Mouse (Mus musculus) intestine, embryonic 16.5 days (tissue): ENCODE results near the gene Man1a2. TPM values are rescaled to one million over a fixed set of nuclear protein-coding genes. Genes with fewer than 3 reads are reported as not detected.

Experiments
- ATAC-seq: fragments of 200-750 bp; cut with Nextera tagmentation; 2 replicates; pipeline ENCODE4 v1.8.0; 2017; ENCODE audit warnings: moderate TSS enrichment, moderate library complexity
- H3K27ac ChIP-seq: fragments of 300-500 bp; sonication (generic); 2 replicates; pipeline ENCODE4 v1.5.1; 2014; ENCODE audit warnings: mild to moderate bottlenecking, low read length
- H3K27me3 ChIP-seq: fragments of 300-500 bp; sonication (generic); replicated peaks from 2 replicates; pipeline ENCODE4 v1.6.1; 2014; ENCODE audit warnings: low read length, control low read depth, mixed read lengths; ENCODE audit not compliant: control insufficient read depth, insufficient read depth
- H3K36me3 ChIP-seq: fragments of 300-500 bp; sonication (generic); 2 replicates; pipeline ENCODE4 v1.6.1; 2014; ENCODE audit warnings: low read length, control low read depth; ENCODE audit not compliant: control insufficient read depth, insufficient read depth
- H3K4me1 ChIP-seq: fragments of 300-500 bp; sonication (generic); 2 replicates; pipeline ENCODE4 v1.6.1; 2014; ENCODE audit warnings: low read length, control low read depth, mixed read lengths; ENCODE audit not compliant: control insufficient read depth, insufficient read depth
- H3K4me2 ChIP-seq: fragments of 300-500 bp; sonication (generic); 2 replicates; pipeline ENCODE4 v1.6.1; 2014; ENCODE audit warnings: low read depth, low read length, control low read depth
- H3K4me3 ChIP-seq: fragments of 300-500 bp; sonication (generic); 2 replicates; pipeline ENCODE4 v1.5.1; 2014; ENCODE audit warnings: mild to moderate bottlenecking, low read length
- H3K9ac ChIP-seq: fragments of 300-500 bp; sonication (generic); 2 replicates; pipeline ENCODE4 v1.6.1; 2014; ENCODE audit warnings: low read depth, low read length
- H3K9me3 ChIP-seq: fragments of 300-500 bp; sonication (generic); 2 replicates; pipeline ENCODE4 v1.6.1; 2016; ENCODE audit warnings: low read length, control low read depth; ENCODE audit not compliant: control insufficient read depth
- WGBS: fragments of 180-500 bp; shearing (Covaris S2); extraction: QIAGEN DNeasy Blood & Tissue Kit; methylation state at CpG from one replicate; pipeline ENCODE4 v1.1.7; 2014; 5-methylcytosine and 5-hydroxymethylcytosine counted together
- polyA plus RNA-seq: library from polyadenylated mRNA; unstranded; fragments of >200 nt; fragmentation: Nextera tagmentation; extraction: Ambion mirVana; gene quantifications from 2 replicates; pipeline ENCODE4 v1.2.1, GENCODE M21; 2015

Man1a2 gene
- polyA plus RNA-seq, 1 experiment from 2014 or later: 54.0 TPM

- no peak for ATAC-seq
- Histone ChIP-seq H3K9ac (no peak overlapping the region), H3K4me3 (no peak overlapping the region), H3K4me2 (0 out of 2 replicates have a peak overlapping the region, but pooled peaks have one; percentile 82), H3K36me3 (no peaks in the 10 kb centered on the region), H3K27me3 (no peaks in the 10 kb centered on the region), H3K27ac (no peak overlapping the region), H3K4me1 (peaks cover 6% of the 10 kb centered on the region), H3K9me3 (no peaks in the 10 kb centered on the region)
- WGBS: 86% methylated on average over 8 of the region's 8 CpGs
Observed at GRCm38 (mm10) chr3:100686756-100687155, 1.5 kb upstream of the Man1a2 start.

- H3K9me3 ChIP-seq: no peaks in the 10 kb centered on the region
- no peaks in the 10 kb centered on the region for H3K36me3 ChIP-seq
- H3K27ac ChIP-seq: peak overlapping the region; percentile 95
- ATAC-seq: peak; percentile 87
- H3K4me2 ChIP-seq: peak overlapping the region; percentile 82
- under 1% methylated on average over 62 of the region's 77 CpGs for WGBS
- peaks cover 11% of the 10 kb centered on the region for H3K4me1 ChIP-seq
- no peaks in the 10 kb centered on the region for H3K27me3 ChIP-seq
- peak overlapping the region; percentile 88 for H3K4me3 ChIP-seq
- H3K9ac ChIP-seq: peak overlapping the region; percentile 93
Observed at GRCm38 (mm10) chr3:100685763-100686370, 564 bp upstream of the Man1a2 start.

GRCm38 (mm10) chr3:100684234-100684975 lies 898 bp downstream of the Man1a2 start:
- Histone ChIP-seq H3K4me1 (peaks cover 11% of the 10 kb centered on the region), H3K27me3 (no peaks in the 10 kb centered on the region), H3K9ac (peak overlapping the region; percentile 93), H3K36me3 (no peaks in the 10 kb centered on the region), H3K9me3 (no peaks in the 10 kb centered on the region), H3K4me3 (peak overlapping the region; percentile 88), H3K4me2 (peak overlapping the region; percentile 82), H3K27ac (peak overlapping the region; percentile 95)
- peak; percentile 8; the same call in 1 of the 2 replicates for ATAC-seq
- under 1% methylated on average over 25 of the region's 25 CpGs for WGBS

- Histone ChIP-seq H3K36me3 (no peaks in the 10 kb centered on the region), H3K4me2 (peak overlapping the region; percentile 71), H3K4me1 (peaks cover 11% of the 10 kb centered on the region), H3K9me3 (no peaks in the 10 kb centered on the region), H3K27ac (no peak overlapping the region), H3K27me3 (no peaks in the 10 kb centered on the region), H3K4me3 (peak overlapping the region; percentile 45), H3K9ac (peak overlapping the region; percentile 53)
- 14% methylated on average over 3 of the region's 3 CpGs for WGBS
- no peak for ATAC-seq
Observed at GRCm38 (mm10) chr3:100682841-100683240, 2.5 kb downstream of the Man1a2 start.

GRCm38 (mm10) chr3:100682281-100682680 lies 3.0 kb downstream of the Man1a2 start:
- Histone ChIP-seq H3K36me3 (no peaks in the 10 kb centered on the region), H3K4me2 (peak overlapping the region; percentile 71), H3K4me1 (peaks cover 11% of the 10 kb centered on the region), H3K27ac (no peak overlapping the region), H3K27me3 (no peaks in the 10 kb centered on the region), H3K9me3 (no peaks in the 10 kb centered on the region), H3K4me3 (peak overlapping the region; percentile 45), H3K9ac (no peak overlapping the region)
- ATAC-seq: no peak
- WGBS: 20% methylated on average over 4 of the region's 4 CpGs

- H3K9me3 ChIP-seq: no peaks in the 10 kb centered on the region
- no peak overlapping the region; the same call in 1 of the 2 replicates for H3K9ac ChIP-seq
- H3K27ac ChIP-seq: no peak overlapping the region
- no peaks in the 10 kb centered on the region for H3K27me3 ChIP-seq
- peak overlapping the region; percentile 19 for H3K4me3 ChIP-seq
- no peaks in the 10 kb centered on the region for H3K36me3 ChIP-seq
- WGBS: 12% methylated on average over 11 of the region's 11 CpGs
- ATAC-seq: no peak
- H3K4me2 ChIP-seq: peak overlapping the region; percentile 45
- peaks cover 11% of the 10 kb centered on the region for H3K4me1 ChIP-seq
Observed at GRCm38 (mm10) chr3:100681448-100682092, 3.7 kb downstream of the Man1a2 start.

- no peak overlapping the region for H3K4me3 ChIP-seq
- 67% methylated on average over 2 of the region's 2 CpGs for WGBS
Observed at GRCm38 (mm10) chr3:100680226-100680625, 5.1 kb downstream of the Man1a2 start.

GRCm38 (mm10) chr3:100678951-100679570 lies 6.2 kb downstream of the Man1a2 start:
- Histone ChIP-seq H3K9ac (no peak overlapping the region), H3K4me1 (peaks cover 8% of the 10 kb centered on the region), H3K27ac (no peak overlapping the region), H3K9me3 (no peaks in the 10 kb centered on the region), H3K4me3 (no peak overlapping the region), H3K27me3 (no peaks in the 10 kb centered on the region), H3K4me2 (no peak overlapping the region), H3K36me3 (no peaks in the 10 kb centered on the region)
- no peak for ATAC-seq
- WGBS: 80% methylated on average over 6 of the region's 6 CpGs

More at GRCm38 (mm10) chr3:100680226-100680625, 5.1 kb downstream of the Man1a2 start:
- ATAC-seq: no peak
- Histone ChIP-seq H3K9ac (no peak overlapping the region), H3K4me2 (no peak overlapping the region), H3K9me3 (no peaks in the 10 kb centered on the region), H3K27ac (no peak overlapping the region), H3K36me3 (no peaks in the 10 kb centered on the region), H3K4me1 (peaks cover 8% of the 10 kb centered on the region), H3K27me3 (no peaks in the 10 kb centered on the region)

- no peaks in the 10 kb centered on the region for H3K27me3 ChIP-seq
- no peaks in the 10 kb centered on the region for H3K36me3 ChIP-seq
- ATAC-seq: no peak
- 79% methylated on average over 4 of the region's 4 CpGs for WGBS
- H3K4me1 ChIP-seq: peaks cover 2% of the 10 kb centered on the region; the same call in 1 of the 2 replicates
- H3K9me3 ChIP-seq: no peaks in the 10 kb centered on the region
- H3K4me3 ChIP-seq: no peak overlapping the region
- no peak overlapping the region for H3K4me2 ChIP-seq
- H3K9ac ChIP-seq: no peak overlapping the region
- no peak overlapping the region for H3K27ac ChIP-seq
Observed at GRCm38 (mm10) chr3:100675146-100675545, 10.2 kb downstream of the Man1a2 start.
